Mouse (Mus musculus): ENCODE measurements around the gene Zfp729b.

DNA sequence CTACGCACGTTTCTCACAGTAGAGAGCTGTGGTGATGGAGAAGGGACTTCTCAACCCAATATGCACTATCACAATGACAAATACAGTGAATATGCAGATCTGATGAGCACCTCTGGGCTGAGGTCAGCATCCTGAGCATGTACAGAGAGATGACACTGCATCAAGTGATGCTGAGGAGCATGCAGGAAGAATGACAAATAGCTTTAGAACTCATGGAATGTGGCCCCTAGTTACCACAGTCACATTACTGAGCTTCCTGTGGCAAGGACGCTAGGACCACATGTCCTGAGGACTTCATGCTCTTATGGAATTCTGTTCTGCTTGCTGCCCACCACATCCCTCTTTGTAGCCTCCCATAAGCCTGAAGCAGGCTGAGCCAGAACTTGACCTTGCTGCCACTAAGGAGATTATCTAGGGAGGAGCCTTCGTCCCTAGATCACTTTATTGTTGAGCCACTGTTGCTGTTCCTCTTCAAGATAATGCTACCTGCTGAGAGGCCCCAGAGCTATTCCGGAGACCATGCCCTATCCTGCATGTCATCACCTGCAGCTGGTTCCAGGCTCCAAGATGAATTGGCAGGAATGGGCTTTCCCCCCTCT lies 36.8 kb downstream of the Zfp729b start:
- TF ChIP-seq CTCF (IDR thresholded peaks at IDR 0.05; ENCODE audit: low read depth): no peak
- TF ChIP-seq EP300 (IDR thresholded peaks at IDR 0.05; ENCODE audit: low read depth): no peak

All from liver, embryonic 14.5 days (tissue).